Mouse (Mus musculus): Measurements from ENCODE around the gene Lrrc73. TPM values are rescaled to one million over a fixed set of nuclear protein-coding genes. Genes with fewer than 3 reads are reported as not detected.

The Lrrc73 gene
- total RNA-seq (2023): 2.2 TPM

GRCm38 (mm10) chr17:46253452-46254084 lies at the start of gene Lrrc73:
Gene Lrrc73 (plus strand): TSS chr17:46253531.

DNA sequence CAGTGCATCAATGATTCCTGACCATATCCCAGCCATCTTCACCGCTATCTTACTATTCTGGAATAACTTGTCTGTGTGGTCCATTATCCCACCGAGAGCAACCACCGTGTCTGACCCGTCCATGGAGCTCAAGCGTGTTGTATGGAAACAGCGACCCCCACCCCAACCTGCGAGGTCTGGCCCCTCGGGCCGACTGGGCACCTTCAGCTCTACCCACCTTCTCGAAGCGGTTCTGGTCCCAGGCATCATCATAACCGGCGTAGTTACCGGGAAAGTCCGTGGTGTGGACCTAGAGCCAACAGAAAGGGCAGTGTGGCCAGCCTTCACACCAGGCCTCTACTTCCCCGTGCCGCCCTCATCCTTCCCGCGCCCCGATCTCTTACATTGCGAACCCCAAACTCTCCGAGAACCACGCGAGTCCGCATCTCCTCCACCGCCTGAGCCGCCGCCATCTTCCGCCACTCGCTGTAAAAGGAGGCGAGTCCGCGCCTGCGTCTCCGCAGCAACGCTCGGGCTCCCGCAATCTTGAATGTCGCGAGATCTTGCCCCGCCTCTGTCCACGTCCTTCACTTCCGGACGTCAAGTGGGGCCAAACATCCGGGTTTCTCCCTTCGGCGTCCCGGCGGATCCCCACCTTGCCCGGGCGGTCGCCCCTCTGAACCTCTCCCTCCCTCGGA lies 5.7 kb upstream of the Lrrc73 start, which contains the start of the genes Polr1c and Yipf3:
Gene Polr1c, minus strand, starts transcription at position 543 of the 677 bp plus-strand sequence.
Gene Yipf3, plus strand, starts transcription at position 569 of the 677 bp plus-strand sequence.

GRCm38 (mm10) chr17:46282483-46283123 lies 29.3 kb downstream of the Lrrc73 start, which contains the start of gene Tjap1:
Gene Tjap1 (minus strand): TSS chr17:46283026.

DNA sequence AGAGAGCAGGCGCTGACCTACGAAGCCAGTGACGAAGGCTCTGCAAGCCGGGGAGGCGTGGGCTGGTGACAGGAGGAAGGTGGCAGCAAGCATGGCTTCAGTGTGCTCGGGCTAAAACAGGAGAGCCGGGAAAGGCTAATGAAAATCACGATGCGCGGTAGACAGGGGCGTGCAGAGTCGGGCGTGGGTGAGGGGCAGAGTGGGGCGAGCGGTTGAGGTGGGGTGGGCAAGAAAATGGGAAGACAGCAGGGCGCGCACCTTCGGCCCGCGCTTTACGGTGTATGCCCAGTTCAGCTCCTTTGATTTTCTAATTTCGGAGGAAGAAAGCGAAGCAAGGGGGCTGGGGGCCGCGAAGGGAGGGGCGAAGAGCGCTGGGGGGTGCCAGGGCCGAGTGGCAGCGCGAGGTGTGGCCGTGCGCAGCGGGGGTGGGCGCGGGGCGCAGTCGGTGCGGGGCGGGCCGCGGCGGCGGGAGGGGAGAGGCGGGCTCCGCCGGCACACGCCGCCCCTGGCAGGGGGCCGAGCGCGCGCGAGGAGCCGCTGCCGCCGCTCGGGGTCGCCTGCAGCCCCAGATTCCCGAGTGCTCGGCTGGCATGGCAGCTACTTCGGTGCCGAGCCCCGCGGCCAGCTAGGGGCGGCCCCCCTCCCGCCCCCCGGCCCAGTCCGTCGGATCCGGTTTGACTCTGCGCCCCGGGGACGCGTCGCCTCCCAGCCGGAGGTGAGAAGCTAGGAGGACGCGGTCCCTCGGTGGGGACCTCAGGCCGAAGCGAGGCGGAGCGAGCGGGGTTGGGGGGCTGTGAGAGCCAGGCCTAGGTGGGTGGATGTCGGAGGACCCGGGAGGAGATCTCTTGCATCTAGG lies 44.3 kb downstream of the Lrrc73 start, which contains the start of gene Dlk2:
Gene Dlk2, plus strand, starts transcription at position 58 of the 856 bp plus-strand sequence.

Other genes starting within 250 kb of the Lrrc73 start
- 3.5 TPM for gene Vegfa, start 221.2 kb upstream of the Lrrc73 start, total RNA-seq (2023)
- 52.9 TPM for gene Mrps18a, start 142.5 kb upstream of the Lrrc73 start, total RNA-seq (2023)
- gene Rsph9, start 109.3 kb upstream of the Lrrc73 start, total RNA-seq (2023): not detected
- gene Mad2l1bp, start 100.0 kb upstream of the Lrrc73 start, total RNA-seq (2023): 26.2 TPM
- gene Gtpbp2, start 92.5 kb upstream of the Lrrc73 start, total RNA-seq (2023): 174 TPM
- gene Polh, start 50.9 kb upstream of the Lrrc73 start, total RNA-seq (2023): 13.6 TPM
- 36.9 TPM for gene Xpo5, start 50.7 kb upstream of the Lrrc73 start, total RNA-seq (2023)
- 60.4 TPM for gene Polr1c, start 5.5 kb upstream of the Lrrc73 start, total RNA-seq (2023)
- 114 TPM for gene Yipf3, start 5.5 kb upstream of the Lrrc73 start, total RNA-seq (2023)
- gene Tjap1, start 29.5 kb downstream of the Lrrc73 start, total RNA-seq (2023): 55.2 TPM
- 0.44 TPM for gene Dlk2, start 43.9 kb downstream of the Lrrc73 start, total RNA-seq (2023)
- gene Abcc10, start 74.8 kb downstream of the Lrrc73 start, total RNA-seq (2023): 19.1 TPM
- 45.1 TPM for gene Zfp318, start 130.2 kb downstream of the Lrrc73 start, total RNA-seq (2023)
- not detected for gene Crip3, start 175.4 kb downstream of the Lrrc73 start, total RNA-seq (2023)
- not detected for gene Slc22a7, start 184.9 kb downstream of the Lrrc73 start, total RNA-seq (2023)
- gene Ttbk1, start 234.1 kb downstream of the Lrrc73 start, total RNA-seq (2023): 0.59 TPM
- gene Dnph1, start 243.2 kb downstream of the Lrrc73 start, total RNA-seq (2023): 0.83 TPM